Mouse (Mus musculus): Measurements from ENCODE around the gene Asb15.

DNA sequence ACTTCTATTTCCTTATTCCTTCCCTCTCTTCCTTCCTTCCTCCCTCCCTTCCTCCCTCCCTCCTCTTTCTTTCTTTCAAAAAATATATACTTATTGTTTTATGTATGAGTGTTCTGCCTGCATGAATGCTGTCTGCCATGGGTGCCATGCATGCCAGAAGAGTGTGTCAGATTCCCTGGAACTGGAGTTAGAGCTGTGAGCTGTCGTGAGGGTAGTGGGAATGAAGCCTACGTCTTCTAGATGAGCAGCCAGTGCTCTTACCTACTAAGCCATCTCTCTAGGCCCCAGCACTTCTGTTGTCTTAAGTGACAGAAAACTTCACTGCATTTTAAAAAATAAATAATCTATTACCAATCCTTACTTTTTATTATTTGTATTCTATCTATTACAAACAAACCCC is 93.0 kb downstream of the Asb15 start:
- no peak for TF ChIP-seq CTCF (IDR thresholded peaks at IDR 0.05)
- no peak for TF ChIP-seq POLR2A (IDR thresholded peaks at IDR 0.05; ENCODE audit: insufficient read depth, low read depth, low read length)
